Mouse (Mus musculus) cerebellum, postnatal 25 days (tissue): Measurements from ENCODE around the gene Olfr786.

Experiments used
- DNase-seq, 2 experiments: peaks; one replicate each; pipeline ENCODE4 v3.0.0; 2021; ENCODE audit warnings: mixed read lengths in 2 of 2

Olfr786 gene

GRCm38 (mm10) chr10:129427006-129427405, at the start of gene Olfr786:
TSS of gene Olfr786 (plus strand) at chr10:129427306.
- DNase-seq = no peak

- DNase-seq = no peak
These were observed 43.3 kb upstream of the Olfr786 start, which contains the start of gene Olfr784 for GRCm38 (mm10) chr10:129383783-129384182. TSS of gene Olfr784 (plus strand) at chr10:129384083.

- no peak for DNase-seq
These were observed 26.2 kb upstream of the Olfr786 start for GRCm38 (mm10) chr10:129400892-129401291.

- DNase-seq = no peak
These were observed 22.0 kb upstream of the Olfr786 start, which contains the start of gene Olfr785 for GRCm38 (mm10) chr10:129405126-129405525. TSS of gene Olfr785 (plus strand) at chr10:129405426.

- DNase-seq = no peak
These were observed 34.5 kb downstream of the Olfr786 start, which contains the start of gene Olfr787 for GRCm38 (mm10) chr10:129461562-129461961. TSS of gene Olfr787 (plus strand) at chr10:129461862.

GRCm38 (mm10) chr10:129470698-129471097, 43.6 kb downstream of the Olfr786 start, which contains the start of gene Olfr788:
TSS of gene Olfr788 (plus strand) at chr10:129470998.
- no peak for DNase-seq

- DNase-seq = no peak
These were observed 46.1 kb downstream of the Olfr786 start for GRCm38 (mm10) chr10:129473256-129473655.

GRCm38 (mm10) chr10:129473723-129474122, 46.6 kb downstream of the Olfr786 start:
- no peak for DNase-seq

GRCm38 (mm10) chr10:129484452-129484851, 57.3 kb downstream of the Olfr786 start, which contains the start of gene Olfr789:
TSS of gene Olfr789 (plus strand) at chr10:129484752.
- DNase-seq = no peak
